Mouse (Mus musculus) stomach, embryonic 15.5 days (tissue): ENCODE results near the gene AB124611. TPM values are rescaled to one million over a fixed set of nuclear protein-coding genes. Genes with fewer than 3 reads are reported as not detected.
"Not testable (repeated sequence)": the region's sequence is repeated elsewhere in the genome, so short reads cannot be mapped to it uniquely, and the experiment has no call there.

ENCODE experiments used
- ATAC-seq: fragments of 200-750 bp; cut with Nextera tagmentation; 2 replicates; pipeline ENCODE4 v1.8.0; 2017; ENCODE audit warnings: low read depth, moderate number of reproducible peaks, moderate TSS enrichment; ENCODE audit not compliant: insufficient read depth, low FRiP score
- H3K27ac ChIP-seq: fragments of 300-500 bp; sonication (generic); 2 replicates; pipeline ENCODE4 v1.5.1; 2015; ENCODE audit warnings: mild to moderate bottlenecking, inconsistent platforms
- H3K27me3 ChIP-seq: fragments of 300-500 bp; sonication (generic); replicated peaks from 2 replicates; pipeline ENCODE4 v1.6.1; 2015; ENCODE audit warnings: inconsistent platforms
- H3K36me3 ChIP-seq: fragments of 300-500 bp; sonication (generic); 2 replicates; pipeline ENCODE4 v1.6.1; 2015; ENCODE audit warnings: inconsistent platforms
- H3K4me1 ChIP-seq: fragments of 300-500 bp; sonication (generic); 2 replicates; pipeline ENCODE4 v1.6.1; 2015; ENCODE audit warnings: inconsistent platforms
- H3K4me2 ChIP-seq: fragments of 300-500 bp; sonication (generic); 2 replicates; pipeline ENCODE4 v1.6.1; 2015; ENCODE audit warnings: mild to moderate bottlenecking, inconsistent platforms
- H3K4me3 ChIP-seq: fragments of 300-500 bp; sonication (generic); replicated peaks from 2 replicates; pipeline ENCODE4 v1.5.1; 2015; ENCODE audit warnings: inconsistent platforms
- H3K9ac ChIP-seq: fragments of 300-500 bp; sonication (generic); 2 replicates; pipeline ENCODE4 v1.6.1; 2015; ENCODE audit warnings: inconsistent platforms
- H3K9me3 ChIP-seq: fragments of 300-500 bp; sonication (generic); 2 replicates; pipeline ENCODE4 v1.6.1; 2016; ENCODE audit warnings: inconsistent platforms
- WGBS: fragments of 180-500 bp; shearing (Covaris S2); methylation state at CpG from one replicate; pipeline ENCODE4 v1.1.7; 2015; 5-methylcytosine and 5-hydroxymethylcytosine counted together
- polyA plus RNA-seq: library from polyadenylated mRNA; unstranded; fragments of >200 nt; fragmentation: Nextera tagmentation; extraction: Ambion mirVana; gene quantifications from 2 replicates; pipeline ENCODE4 v1.2.1, GENCODE M21; 2015

Gene AB124611
- polyA plus RNA-seq, 1 experiment from 2014 or later: 6.0 TPM

GRCm38 (mm10) chr9:21527100-21527801 is 1.3 kb downstream of the AB124611 start:
- Histone ChIP-seq H3K4me1 (no peaks in the 10 kb centered on the region), H3K27ac (no peak overlapping the region), H3K9ac (no peak overlapping the region), H3K4me2 (no peak overlapping the region), H3K36me3 (no peaks in the 10 kb centered on the region), H3K27me3 (no peaks in the 10 kb centered on the region), H3K4me3 (no peak overlapping the region), H3K9me3 (no peaks in the 10 kb centered on the region)
- WGBS: 95% methylated on average over 2 of the region's 2 CpGs
- ATAC-seq: no peak

DNA sequence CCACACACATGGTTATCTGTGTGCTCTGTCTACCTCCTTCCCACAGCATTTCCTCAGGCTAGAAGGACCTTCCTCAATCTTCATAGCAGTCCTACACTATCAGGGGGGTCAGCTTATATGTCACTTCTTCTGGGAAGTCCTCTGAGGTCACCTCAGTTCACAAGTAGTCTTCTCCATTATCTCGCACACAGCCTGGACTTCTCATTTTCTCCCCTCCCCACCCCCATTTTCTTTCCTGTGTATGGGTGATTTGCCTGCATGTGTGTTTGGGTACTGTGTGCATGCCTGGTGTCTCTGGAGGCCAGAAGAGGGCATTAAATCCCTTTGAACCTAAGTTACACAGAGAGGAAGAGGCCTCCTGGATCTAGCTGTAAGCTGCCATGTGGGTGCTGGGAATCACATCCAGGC is 1.9 kb downstream of the AB124611 start:
- Histone ChIP-seq H3K4me3 (no peak overlapping the region), H3K36me3 (no peaks in the 10 kb centered on the region), H3K4me2 (no peak overlapping the region), H3K9me3 (no peaks in the 10 kb centered on the region), H3K4me1 (no peaks in the 10 kb centered on the region), H3K9ac (no peak overlapping the region), H3K27ac (no peak overlapping the region), H3K27me3 (no peaks in the 10 kb centered on the region)
- ATAC-seq: no peak
- 67% methylated on average over 1 of the region's 1 CpGs for WGBS

- no peak overlapping the region for H3K27ac ChIP-seq
- no peak overlapping the region for H3K9ac ChIP-seq
- H3K4me2 ChIP-seq: no peak overlapping the region
- no peaks in the 10 kb centered on the region for H3K27me3 ChIP-seq
- 88% methylated on average over 14 of the region's 14 CpGs for WGBS
- no peaks in the 10 kb centered on the region for H3K36me3 ChIP-seq
- H3K4me1 ChIP-seq: no peaks in the 10 kb centered on the region
- H3K4me3 ChIP-seq: no peak overlapping the region
- no peaks in the 10 kb centered on the region for H3K9me3 ChIP-seq
- no peak for ATAC-seq
These were observed 10.5 kb downstream of the AB124611 start for GRCm38 (mm10) chr9:21536501-21536900.

- H3K9ac ChIP-seq: no peak overlapping the region
- H3K4me1 ChIP-seq: no peaks in the 10 kb centered on the region
- H3K9me3 ChIP-seq: no peaks in the 10 kb centered on the region
- no peak overlapping the region for H3K4me2 ChIP-seq
- H3K27ac ChIP-seq: no peak overlapping the region
- no peak overlapping the region for H3K4me3 ChIP-seq
- no peaks in the 10 kb centered on the region for H3K27me3 ChIP-seq
- 71% methylated on average over 4 of the region's 4 CpGs for WGBS
- no peaks in the 10 kb centered on the region for H3K36me3 ChIP-seq
- no peak for ATAC-seq
These were observed 11.0 kb downstream of the AB124611 start for GRCm38 (mm10) chr9:21537009-21537408.

GRCm38 (mm10) chr9:21539981-21540753 is 14.2 kb downstream of the AB124611 start:
- no peak overlapping the region for H3K4me3 ChIP-seq
- H3K27me3 ChIP-seq: no peaks in the 10 kb centered on the region
- 69% methylated on average over 7 of the region's 7 CpGs for WGBS
- peaks cover 7% of the 10 kb centered on the region; the same call in 1 of the 2 replicates for H3K4me1 ChIP-seq
- H3K9ac ChIP-seq: no peak overlapping the region
- H3K9me3 ChIP-seq: no peaks in the 10 kb centered on the region
- no peak for ATAC-seq
- no peaks in the 10 kb centered on the region for H3K36me3 ChIP-seq
- no peak overlapping the region for H3K27ac ChIP-seq
- H3K4me2 ChIP-seq: no peak overlapping the region

GRCm38 (mm10) chr9:21542001-21542400 is 16.0 kb downstream of the AB124611 start:
- H3K36me3 ChIP-seq, H3K9ac ChIP-seq, ATAC-seq, H3K9me3 ChIP-seq, H3K27me3 ChIP-seq, H3K4me3 ChIP-seq, H3K27ac ChIP-seq, H3K4me2 ChIP-seq: not testable (repeated sequence)
- WGBS: 92% methylated on average over 2 of the region's 2 CpGs
- H3K4me1 ChIP-seq: peaks cover 11% of the 10 kb centered on the region; the same call in 1 of the 2 replicates

DNA sequence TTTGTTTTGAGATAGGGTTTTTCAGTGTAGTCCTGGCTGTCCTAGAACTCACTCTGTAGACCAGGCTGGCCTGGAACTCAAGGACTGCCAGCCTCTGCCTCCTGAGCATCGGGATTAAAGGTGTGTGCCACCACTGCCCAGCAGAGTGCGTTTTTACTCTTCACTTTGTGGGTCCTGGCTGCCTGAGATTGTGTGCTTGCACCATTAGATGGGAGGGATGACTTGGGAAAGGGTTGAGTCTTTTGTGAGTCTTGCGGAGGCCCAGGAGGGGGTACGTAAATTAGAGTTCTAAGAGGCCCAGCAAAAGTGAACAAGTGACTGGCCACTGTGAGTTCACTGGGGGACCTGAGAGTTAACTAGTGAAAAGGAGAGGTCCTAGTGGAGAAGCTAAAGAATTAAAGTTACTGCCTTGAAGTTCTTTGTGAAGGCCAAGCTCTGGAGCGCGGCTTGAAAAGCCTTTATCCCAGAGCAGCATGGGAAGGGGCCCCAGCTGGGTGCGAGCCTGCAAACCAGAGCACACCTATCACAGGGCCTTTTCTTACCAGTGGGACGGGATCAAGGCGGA is 19.5 kb downstream of the AB124611 start:
- peak overlapping the region; percentile 66 for H3K4me2 ChIP-seq
- ATAC-seq: peak; percentile 81
- no peaks in the 10 kb centered on the region for H3K9me3 ChIP-seq
- 6% methylated on average over 9 of the region's 9 CpGs for WGBS
- H3K27me3 ChIP-seq: no peaks in the 10 kb centered on the region
- H3K27ac ChIP-seq: peak overlapping the region; percentile 95
- H3K4me3 ChIP-seq: peak overlapping the region; percentile 84
- peaks cover 22% of the 10 kb centered on the region for H3K4me1 ChIP-seq
- H3K36me3 ChIP-seq: no peaks in the 10 kb centered on the region
- H3K9ac ChIP-seq: peak overlapping the region; percentile 26; the same call in 1 of the 2 replicates

- Histone ChIP-seq H3K4me1 (peaks cover 22% of the 10 kb centered on the region), H3K36me3 (peaks cover 5% of the 10 kb centered on the region), H3K27ac (peak overlapping the region; percentile 95), H3K9me3 (no peaks in the 10 kb centered on the region), H3K9ac (peak overlapping the region; percentile 26; the same call in 1 of the 2 replicates), H3K4me3 (peak overlapping the region; percentile 84), H3K27me3 (no peaks in the 10 kb centered on the region), H3K4me2 (peak overlapping the region; percentile 66)
- under 1% methylated on average over 67 of the region's 67 CpGs for WGBS
- ATAC-seq: peak; percentile 92
These were observed 20.2 kb downstream of the AB124611 start for GRCm38 (mm10) chr9:21545916-21546788.

GRCm38 (mm10) chr9:21546789-21547074 is 20.8 kb downstream of the AB124611 start, which contains the start of gene Carm1:
TSS of gene Carm1 (plus strand) at chr9:21546894.
- H3K27ac ChIP-seq: peak within 1 kb of the TSS; percentile 98
- H3K4me1 ChIP-seq: peaks cover 22% of the 10 kb centered on the region
- H3K4me3 ChIP-seq: peak within 1 kb of the TSS; percentile 84
- peak within 1 kb of the TSS; percentile 98 for H3K9ac ChIP-seq
- H3K27me3 ChIP-seq: no peaks in the 10 kb centered on the region
- H3K9me3 ChIP-seq: no peaks in the 10 kb centered on the region
- no peak; the same call in 1 of the 2 replicates for ATAC-seq
- H3K4me2 ChIP-seq: peak within 1 kb of the TSS; percentile 68
- H3K36me3 ChIP-seq: peaks cover 5% of the 10 kb centered on the region
- 2% methylated on average over 17 of the region's 52 CpGs for WGBS

DNA sequence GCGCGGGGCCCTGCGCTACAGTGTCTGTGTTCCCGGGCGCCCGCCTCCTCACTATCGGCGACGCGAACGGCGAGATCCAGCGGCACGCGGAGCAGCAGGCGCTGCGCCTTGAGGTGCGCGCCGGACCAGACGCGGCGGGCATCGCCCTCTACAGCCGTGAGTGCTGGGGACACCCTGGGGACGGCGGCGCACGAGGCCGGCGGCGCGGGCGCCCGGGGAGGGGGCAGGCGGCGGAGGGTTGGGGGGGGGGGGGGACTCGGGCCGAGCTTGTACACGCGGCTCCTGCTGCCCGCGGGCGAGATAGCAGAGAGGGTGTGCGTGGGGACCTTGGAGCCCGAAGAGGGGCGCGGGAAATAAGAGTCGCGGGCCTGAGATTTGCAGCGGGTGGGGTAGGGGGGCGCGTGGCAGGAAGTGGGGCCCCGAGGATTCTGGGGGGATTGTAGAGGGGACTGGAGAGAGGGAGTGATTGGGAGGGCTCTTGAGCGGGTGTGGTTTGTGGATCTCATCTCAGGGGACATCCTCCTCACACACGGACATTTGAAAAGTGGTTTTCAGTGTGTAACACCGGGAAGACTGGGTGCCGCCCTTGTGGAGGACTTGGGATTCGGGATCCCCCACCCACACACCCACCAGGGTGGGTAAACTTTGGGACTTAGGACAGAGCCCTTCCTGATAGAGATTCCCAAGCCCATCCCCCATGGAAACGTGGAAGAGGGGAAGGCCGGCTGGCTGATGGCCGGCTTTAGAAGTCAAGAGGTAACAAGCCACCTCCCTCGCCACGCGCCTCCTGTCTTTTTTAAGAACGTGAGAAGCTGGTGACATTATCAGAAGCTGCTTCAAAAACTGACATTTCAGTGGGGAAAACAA is 21.3 kb downstream of the AB124611 start:
- Histone ChIP-seq H3K4me3 (peak overlapping the region; percentile 84), H3K27ac (peak overlapping the region; percentile 98), H3K27me3 (no peaks in the 10 kb centered on the region), H3K9ac (peak overlapping the region; percentile 98), H3K4me1 (peaks cover 22% of the 10 kb centered on the region), H3K36me3 (peaks cover 6% of the 10 kb centered on the region), H3K9me3 (no peaks in the 10 kb centered on the region), H3K4me2 (peak overlapping the region; percentile 68)
- peak; percentile 15 for ATAC-seq
- WGBS: under 1% methylated on average over 46 of the region's 66 CpGs

DNA sequence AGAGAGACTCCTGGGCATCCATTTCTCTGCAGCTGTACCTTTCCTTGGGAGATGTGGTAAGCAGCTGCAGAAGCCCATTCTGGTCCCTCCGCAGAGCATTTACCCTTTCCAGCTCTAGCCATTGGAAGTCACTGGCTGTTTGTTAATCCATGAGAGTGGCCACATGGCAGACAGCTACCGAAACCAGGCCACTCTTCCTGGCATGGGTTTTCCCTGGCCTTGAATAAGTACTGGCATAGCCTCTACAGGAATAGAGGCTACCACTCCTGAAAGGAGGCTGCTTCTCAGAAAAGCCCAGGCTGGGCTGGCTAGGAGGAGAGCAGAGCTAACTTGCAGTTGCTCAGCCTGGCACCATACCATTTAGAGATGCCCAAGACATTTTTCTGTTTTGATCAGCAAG is 25.1 kb downstream of the AB124611 start:
- Histone ChIP-seq H3K9ac (no peak overlapping the region), H3K4me2 (no peak overlapping the region), H3K4me1 (peaks cover 15% of the 10 kb centered on the region), H3K27me3 (no peaks in the 10 kb centered on the region), H3K27ac (no peak overlapping the region), H3K9me3 (no peaks in the 10 kb centered on the region), H3K36me3 (peaks cover 14% of the 10 kb centered on the region), H3K4me3 (no peak overlapping the region)
- WGBS: 91% methylated on average over 2 of the region's 2 CpGs
- ATAC-seq: no peak
